Mouse (Mus musculus): ENCODE results near the gene Ttll5. TPM values are rescaled to one million over a fixed set of nuclear protein-coding genes. Genes with fewer than 3 reads are reported as not detected.

Ttll5 gene
- polyA plus RNA-seq, 1 experiment from 2014 or later: 9.8 TPM

GRCm38 (mm10) chr12:85885024-85885423 lies 60.6 kb downstream of the Ttll5 start:
- Histone ChIP-seq H3K4me3 (no peak overlapping the region), H3K27ac (no peak overlapping the region), H3K9ac (no peak overlapping the region), H3K9me3 (replicated peaks) (no peaks in the 10 kb centered on the region), H3K4me1 (no peaks in the 10 kb centered on the region), H3K4me2 (no peak overlapping the region), H3K27me3 (replicated peaks) (no peaks in the 10 kb centered on the region), H3K36me3 (peaks cover 23% of the 10 kb centered on the region)
- 85% methylated on average over 3 of the region's 3 CpGs for WGBS (ENCODE audit: insufficient replicate concordance)
- ATAC-seq: no peak

DNA sequence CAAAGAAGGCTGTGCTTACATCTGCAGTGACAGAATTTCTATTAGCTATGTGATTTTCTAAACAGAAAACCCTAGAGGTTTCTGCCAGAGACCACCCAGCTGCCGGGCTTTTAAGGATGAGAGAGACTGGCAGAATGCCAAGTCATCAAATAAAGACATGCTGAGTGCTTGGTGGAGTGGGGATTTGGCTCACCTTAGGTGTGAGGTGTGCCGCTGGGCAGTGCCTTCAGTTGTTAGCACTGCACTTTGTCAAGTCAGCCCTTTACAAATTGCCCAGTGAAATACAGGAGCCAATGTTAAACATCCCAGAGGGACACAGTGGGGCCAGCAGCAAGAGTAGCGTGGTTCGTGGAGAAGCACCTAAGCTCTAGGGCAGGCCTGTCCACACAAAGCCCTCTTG lies 65.6 kb downstream of the Ttll5 start:
- no peak overlapping the region for H3K27ac ChIP-seq
- ATAC-seq: no peak
- 80% methylated on average over 4 of the region's 4 CpGs for WGBS (ENCODE audit: insufficient replicate concordance)

DNA sequence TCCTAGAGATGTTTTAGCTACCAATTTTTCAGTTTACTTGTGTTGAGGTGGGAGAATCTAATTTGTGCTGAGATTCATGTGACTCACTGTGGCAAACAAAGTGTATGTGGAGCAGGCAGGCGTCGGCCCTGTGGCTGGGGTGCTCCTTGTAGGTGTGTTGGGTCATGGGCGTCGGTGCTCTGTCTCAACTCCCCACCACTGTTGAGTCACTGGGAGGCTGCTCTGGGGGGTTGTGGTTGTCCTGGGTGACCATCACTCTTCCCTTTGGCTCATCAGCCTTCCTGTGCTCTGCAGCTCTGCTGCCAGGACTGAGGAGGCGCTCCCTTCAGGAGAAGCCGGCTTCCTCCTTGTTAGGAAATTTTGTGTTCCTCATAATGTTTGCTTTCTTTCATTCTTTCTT lies 79.5 kb downstream of the Ttll5 start:
- H3K36me3 ChIP-seq: peaks cover 31% of the 10 kb centered on the region
- no peak overlapping the region for H3K9ac ChIP-seq
- no peak overlapping the region for H3K27ac ChIP-seq
- no peaks in the 10 kb centered on the region for H3K9me3 ChIP-seq (replicated peaks)
- peaks cover 22% of the 10 kb centered on the region for H3K4me1 ChIP-seq
- H3K4me2 ChIP-seq: no peak overlapping the region
- no peaks in the 10 kb centered on the region for H3K27me3 ChIP-seq (replicated peaks)
- no peak overlapping the region for H3K4me3 ChIP-seq
- ATAC-seq: no peak
- WGBS (ENCODE audit: insufficient replicate concordance): 63% methylated on average over 6 of the region's 6 CpGs

More for the DNA sequence above, 65.6 kb downstream of the Ttll5 start:
- Histone ChIP-seq H3K27me3 (replicated peaks) (no peaks in the 10 kb centered on the region), H3K4me3 (no peak overlapping the region), H3K9me3 (replicated peaks) (no peaks in the 10 kb centered on the region), H3K36me3 (peaks cover 50% of the 10 kb centered on the region), H3K9ac (no peak overlapping the region), H3K4me2 (no peak overlapping the region), H3K4me1 (no peaks in the 10 kb centered on the region)

- Histone ChIP-seq H3K27ac (no peak overlapping the region), H3K4me1 (peaks cover 22% of the 10 kb centered on the region), H3K4me3 (no peak overlapping the region), H3K9me3 (replicated peaks) (no peaks in the 10 kb centered on the region), H3K4me2 (no peak overlapping the region), H3K36me3 (peaks cover 30% of the 10 kb centered on the region), H3K27me3 (replicated peaks) (no peaks in the 10 kb centered on the region), H3K9ac (no peak overlapping the region)
- peak; percentile 65 for ATAC-seq
- 75% methylated on average over 2 of the region's 2 CpGs for WGBS (ENCODE audit: insufficient replicate concordance)
These were observed 81.2 kb downstream of the Ttll5 start for GRCm38 (mm10) chr12:85905666-85906065.

- no peaks in the 10 kb centered on the region for H3K27me3 ChIP-seq (replicated peaks)
- H3K27ac ChIP-seq: no peak overlapping the region
- H3K9ac ChIP-seq: no peak overlapping the region
- H3K9me3 ChIP-seq (replicated peaks): no peaks in the 10 kb centered on the region
- H3K4me3 ChIP-seq: no peak overlapping the region
- no peak overlapping the region for H3K4me2 ChIP-seq
- peaks cover 22% of the 10 kb centered on the region for H3K36me3 ChIP-seq
- 70% methylated on average over 3 of the region's 3 CpGs for WGBS (ENCODE audit: insufficient replicate concordance)
- H3K4me1 ChIP-seq: peaks cover 22% of the 10 kb centered on the region
- no peak for ATAC-seq
These were observed 83.4 kb downstream of the Ttll5 start for GRCm38 (mm10) chr12:85907896-85908295.

- H3K9me3 ChIP-seq (replicated peaks): no peaks in the 10 kb centered on the region
- H3K9ac ChIP-seq: no peak overlapping the region
- H3K27ac ChIP-seq: no peak overlapping the region
- H3K4me2 ChIP-seq: no peak overlapping the region
- 75% methylated on average over 6 of the region's 6 CpGs for WGBS (ENCODE audit: insufficient replicate concordance)
- H3K4me1 ChIP-seq: peaks cover under 1% of the 10 kb centered on the region
- no peak overlapping the region for H3K4me3 ChIP-seq
- H3K36me3 ChIP-seq: peaks cover 25% of the 10 kb centered on the region
- H3K27me3 ChIP-seq (replicated peaks): no peaks in the 10 kb centered on the region
- no peak for ATAC-seq
These were observed 86.4 kb downstream of the Ttll5 start for GRCm38 (mm10) chr12:85910811-85911210.

- Histone ChIP-seq H3K4me1 (no peaks in the 10 kb centered on the region), H3K4me2 (no peak overlapping the region), H3K4me3 (no peak overlapping the region), H3K27me3 (replicated peaks) (no peaks in the 10 kb centered on the region), H3K9ac (no peak overlapping the region), H3K9me3 (replicated peaks) (no peaks in the 10 kb centered on the region), H3K27ac (no peak overlapping the region), H3K36me3 (peaks cover 27% of the 10 kb centered on the region)
- ATAC-seq: no peak
- WGBS (ENCODE audit: insufficient replicate concordance): 81% methylated on average over 13 of the region's 13 CpGs
These were observed 88.4 kb downstream of the Ttll5 start for GRCm38 (mm10) chr12:85912712-85913504.

DNA sequence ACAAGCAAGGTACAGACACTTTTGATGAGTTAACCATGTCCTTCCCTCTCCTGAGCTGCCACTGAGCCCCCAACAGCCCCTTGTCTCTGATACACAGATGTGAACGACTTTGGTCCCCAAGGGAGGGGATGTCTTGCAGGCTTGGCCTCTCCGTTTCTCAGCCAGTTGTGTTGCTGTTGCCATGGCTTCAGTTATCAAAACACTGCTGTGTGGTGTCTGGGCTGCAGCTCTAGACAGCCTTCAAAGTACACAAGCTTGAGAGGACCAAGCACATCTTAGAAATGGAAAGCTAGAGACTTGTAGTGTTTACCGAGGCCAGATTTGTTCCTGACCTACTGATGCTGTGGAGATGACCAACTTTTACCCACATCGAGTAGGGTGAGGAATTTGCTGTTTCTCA lies 102.4 kb downstream of the Ttll5 start:
- Histone ChIP-seq H3K4me1 (no peaks in the 10 kb centered on the region), H3K9ac (no peak overlapping the region), H3K9me3 (replicated peaks) (no peaks in the 10 kb centered on the region), H3K27ac (no peak overlapping the region), H3K4me3 (no peak overlapping the region), H3K27me3 (replicated peaks) (no peaks in the 10 kb centered on the region), H3K36me3 (peaks cover 43% of the 10 kb centered on the region), H3K4me2 (no peak overlapping the region)
- WGBS (ENCODE audit: insufficient replicate concordance): 68% methylated on average over 4 of the region's 4 CpGs
- ATAC-seq: no peak

- no peak overlapping the region for H3K9ac ChIP-seq
- H3K4me3 ChIP-seq: no peak overlapping the region
- H3K4me1 ChIP-seq: no peaks in the 10 kb centered on the region
- H3K36me3 ChIP-seq: peaks cover 46% of the 10 kb centered on the region
- no peaks in the 10 kb centered on the region; the same call in 1 of the 2 replicates for H3K9me3 ChIP-seq (replicated peaks)
- H3K27me3 ChIP-seq (replicated peaks): no peaks in the 10 kb centered on the region
- WGBS (ENCODE audit: insufficient replicate concordance): 86% methylated on average over 10 of the region's 10 CpGs
- no peak overlapping the region for H3K27ac ChIP-seq
- H3K4me2 ChIP-seq: no peak overlapping the region
- ATAC-seq: no peak
These were observed 104.1 kb downstream of the Ttll5 start for GRCm38 (mm10) chr12:85928513-85928912.

DNA sequence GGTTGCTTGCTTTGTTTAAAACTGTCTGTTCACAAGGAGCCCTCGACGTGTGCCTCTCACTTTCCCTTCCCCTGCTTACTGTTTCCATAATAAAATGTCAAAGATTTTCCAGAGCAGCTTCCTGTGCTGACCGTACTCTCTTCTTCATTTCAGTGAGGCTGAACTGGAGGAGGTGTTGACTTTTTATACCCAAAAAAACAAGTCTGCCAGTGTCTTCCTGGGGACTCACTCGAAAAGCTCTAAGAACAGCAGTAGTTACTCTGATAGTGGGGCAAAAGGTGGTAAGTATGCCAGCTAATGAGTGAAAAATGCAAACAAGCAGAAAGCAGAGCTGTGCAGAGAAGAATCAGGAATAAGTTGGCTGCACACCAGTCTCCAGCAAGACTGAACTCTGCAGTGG lies 105.3 kb downstream of the Ttll5 start:
- H3K9me3 ChIP-seq (replicated peaks): no peaks in the 10 kb centered on the region; the same call in 1 of the 2 replicates
- no peak overlapping the region for H3K27ac ChIP-seq
- H3K4me3 ChIP-seq: no peak overlapping the region
- no peaks in the 10 kb centered on the region for H3K27me3 ChIP-seq (replicated peaks)
- ATAC-seq: no peak
- 70% methylated on average over 4 of the region's 4 CpGs for WGBS (ENCODE audit: insufficient replicate concordance)
- peaks cover 57% of the 10 kb centered on the region for H3K36me3 ChIP-seq
- no peaks in the 10 kb centered on the region for H3K4me1 ChIP-seq
- H3K4me2 ChIP-seq: no peak overlapping the region
- no peak overlapping the region for H3K9ac ChIP-seq

- Histone ChIP-seq H3K36me3 (peaks cover 53% of the 10 kb centered on the region), H3K27me3 (replicated peaks) (no peaks in the 10 kb centered on the region), H3K4me1 (no peaks in the 10 kb centered on the region), H3K27ac (no peak overlapping the region), H3K9ac (no peak overlapping the region), H3K9me3 (replicated peaks) (no peaks in the 10 kb centered on the region; the same call in 1 of the 2 replicates), H3K4me3 (no peak overlapping the region), H3K4me2 (no peak overlapping the region)
- ATAC-seq: no peak
- 80% methylated on average over 3 of the region's 3 CpGs for WGBS (ENCODE audit: insufficient replicate concordance)
These were observed 106.3 kb downstream of the Ttll5 start for GRCm38 (mm10) chr12:85930713-85931112.

- peaks cover 43% of the 10 kb centered on the region for H3K36me3 ChIP-seq
- WGBS (ENCODE audit: insufficient replicate concordance): 86% methylated on average over 10 of the region's 10 CpGs
- H3K27me3 ChIP-seq (replicated peaks): no peaks in the 10 kb centered on the region
- no peaks in the 10 kb centered on the region; the same call in 1 of the 2 replicates for H3K9me3 ChIP-seq (replicated peaks)
- H3K4me3 ChIP-seq: no peak overlapping the region
- no peak for ATAC-seq
- H3K9ac ChIP-seq: no peak overlapping the region
- no peak overlapping the region for H3K27ac ChIP-seq
- no peak overlapping the region for H3K4me2 ChIP-seq
- no peaks in the 10 kb centered on the region for H3K4me1 ChIP-seq
These were observed 108.8 kb downstream of the Ttll5 start for GRCm38 (mm10) chr12:85933241-85933640.
